Mouse (Mus musculus): ENCODE measurements around the gene Olfr457. TPM values are rescaled to one million over a fixed set of nuclear protein-coding genes. Genes with fewer than 3 reads are reported as not detected.

The Olfr457 gene
- polyA plus RNA-seq, 1 experiment from 2014 or later: not detected

GRCm38 (mm10) chr6:42447381-42447780, 28.8 kb downstream of the Olfr457 start:
- ATAC-seq (ENCODE audit: low read depth): no peak
- no peaks in the 10 kb centered on the region for H3K4me1 ChIP-seq (ENCODE audit: control insufficient read depth, low read depth, low read length)
- no peaks in the 10 kb centered on the region for H3K27me3 ChIP-seq (ENCODE audit: control insufficient read depth, insufficient read depth, low read depth, low read length)
- no peak overlapping the region for H3K27ac ChIP-seq (ENCODE audit: low read length)
- 37% methylated on average over 2 of the region's 2 CpGs for WGBS (ENCODE audit: insufficient replicate concordance)
- H3K36me3 ChIP-seq (ENCODE audit: control insufficient read depth, insufficient read depth): no peaks in the 10 kb centered on the region
- H3K4me2 ChIP-seq (ENCODE audit: low read depth, low read length): no peak overlapping the region
- no peak overlapping the region for H3K4me3 ChIP-seq (ENCODE audit: low read depth, low read length)
- no peaks in the 10 kb centered on the region for H3K9me3 ChIP-seq (replicated peaks; ENCODE audit: control insufficient read depth, low read length)
- no peak overlapping the region for H3K9ac ChIP-seq (ENCODE audit: low read depth, low read length)

GRCm38 (mm10) chr6:42444491-42444890, 31.6 kb downstream of the Olfr457 start:
- no peak for ATAC-seq (ENCODE audit: low read depth)
- Histone ChIP-seq H3K27me3 (ENCODE audit: control insufficient read depth, insufficient read depth, low read depth, low read length) (no peaks in the 10 kb centered on the region), H3K4me2 (ENCODE audit: low read depth, low read length) (no peak overlapping the region), H3K9ac (ENCODE audit: low read depth, low read length) (no peak overlapping the region), H3K9me3 (replicated peaks; ENCODE audit: control insufficient read depth, low read length) (no peaks in the 10 kb centered on the region), H3K4me3 (ENCODE audit: low read depth, low read length) (no peak overlapping the region), H3K27ac (ENCODE audit: low read length) (no peak overlapping the region), H3K36me3 (ENCODE audit: control insufficient read depth, insufficient read depth) (no peaks in the 10 kb centered on the region), H3K4me1 (ENCODE audit: control insufficient read depth, low read depth, low read length) (no peaks in the 10 kb centered on the region)
- WGBS (ENCODE audit: insufficient replicate concordance): 60% methylated on average over 2 of the region's 2 CpGs

- no peaks in the 10 kb centered on the region for H3K9me3 ChIP-seq (replicated peaks; ENCODE audit: control insufficient read depth, low read length)
- ATAC-seq (ENCODE audit: low read depth): no peak
- 39% methylated on average over 2 of the region's 2 CpGs for WGBS (ENCODE audit: insufficient replicate concordance)
Measured at GRCm38 (mm10) chr6:42441395-42441794, 34.7 kb downstream of the Olfr457 start.

DNA sequence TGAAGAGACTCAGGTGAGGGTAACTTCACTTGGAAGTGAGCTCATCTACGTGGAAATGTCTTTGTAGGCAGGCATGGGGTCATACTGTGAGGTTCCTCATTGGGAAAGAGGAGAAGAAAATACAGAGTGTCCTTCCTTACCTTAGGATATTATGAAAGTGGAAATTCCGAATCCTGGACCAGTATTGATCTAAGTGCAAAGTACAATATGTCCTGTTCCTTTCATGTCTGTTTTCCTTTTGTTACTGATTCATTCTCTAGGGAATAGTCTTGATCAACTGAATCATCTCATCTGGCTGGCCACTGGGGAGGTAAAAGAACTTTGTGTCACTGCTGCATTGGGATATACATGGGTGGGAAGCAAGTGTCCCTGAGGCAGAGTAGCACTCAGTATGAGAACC, 40.6 kb downstream of the Olfr457 start:
- Histone ChIP-seq H3K4me3 (ENCODE audit: low read depth, low read length) (no peak overlapping the region), H3K9ac (ENCODE audit: low read depth, low read length) (no peak overlapping the region), H3K27me3 (ENCODE audit: control insufficient read depth, insufficient read depth, low read depth, low read length) (no peaks in the 10 kb centered on the region), H3K27ac (ENCODE audit: low read length) (no peak overlapping the region), H3K36me3 (ENCODE audit: control insufficient read depth, insufficient read depth) (no peaks in the 10 kb centered on the region), H3K4me1 (ENCODE audit: control insufficient read depth, low read depth, low read length) (no peaks in the 10 kb centered on the region), H3K4me2 (ENCODE audit: low read depth, low read length) (no peak overlapping the region), H3K9me3 (replicated peaks; ENCODE audit: control insufficient read depth, low read length) (no peaks in the 10 kb centered on the region)
- ATAC-seq (ENCODE audit: low read depth): no peak
- 41% methylated on average over 2 of the region's 2 CpGs for WGBS (ENCODE audit: insufficient replicate concordance)

More at GRCm38 (mm10) chr6:42441395-42441794, 34.7 kb downstream of the Olfr457 start:
- Histone ChIP-seq H3K27ac (ENCODE audit: low read length) (no peak overlapping the region), H3K4me3 (ENCODE audit: low read depth, low read length) (no peak overlapping the region), H3K9ac (ENCODE audit: low read depth, low read length) (no peak overlapping the region), H3K4me1 (ENCODE audit: control insufficient read depth, low read depth, low read length) (no peaks in the 10 kb centered on the region), H3K36me3 (ENCODE audit: control insufficient read depth, insufficient read depth) (no peaks in the 10 kb centered on the region), H3K4me2 (ENCODE audit: low read depth, low read length) (no peak overlapping the region), H3K27me3 (ENCODE audit: control insufficient read depth, insufficient read depth, low read depth, low read length) (no peaks in the 10 kb centered on the region)

DNA sequence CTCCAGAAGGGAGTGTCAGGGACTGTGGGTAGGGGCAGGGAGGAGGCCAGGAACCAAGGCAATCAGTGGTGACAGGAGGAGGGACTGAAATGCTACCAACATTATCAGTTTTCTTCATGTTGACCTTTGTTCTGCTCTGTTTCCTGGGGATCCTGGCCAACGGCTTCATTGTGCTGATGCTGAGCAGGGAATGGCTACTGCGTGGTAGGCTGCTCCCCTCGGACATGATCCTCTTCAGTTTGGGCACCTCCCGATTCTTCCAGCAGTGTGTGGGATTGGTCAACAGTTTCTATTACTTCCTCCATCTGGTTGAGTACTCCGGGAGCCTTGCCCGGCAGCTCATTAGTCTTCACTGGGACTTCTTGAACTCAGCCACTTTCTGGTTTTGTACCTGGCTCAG, 41.7 kb downstream of the Olfr457 start, which contains the start of gene Tas2r126:
Gene Tas2r126 (plus strand): TSS at position 90 of the 400 bp plus-strand sequence.
- H3K4me2 ChIP-seq (ENCODE audit: low read depth, low read length): no peak within 1 kb of the TSS
- no peak within 1 kb of the TSS for H3K27ac ChIP-seq (ENCODE audit: low read length)
- no peaks in the 10 kb centered on the region for H3K9me3 ChIP-seq (replicated peaks; ENCODE audit: control insufficient read depth, low read length)
- H3K9ac ChIP-seq (ENCODE audit: low read depth, low read length): no peak within 1 kb of the TSS
- H3K27me3 ChIP-seq (ENCODE audit: control insufficient read depth, insufficient read depth, low read depth, low read length): no peaks in the 10 kb centered on the region
- no peaks in the 10 kb centered on the region for H3K4me1 ChIP-seq (ENCODE audit: control insufficient read depth, low read depth, low read length)
- WGBS (ENCODE audit: insufficient replicate concordance): 46% methylated on average over 6 of the region's 6 CpGs
- no peak for ATAC-seq (ENCODE audit: low read depth)
- H3K4me3 ChIP-seq (ENCODE audit: low read depth, low read length): no peak within 1 kb of the TSS
- no peaks in the 10 kb centered on the region for H3K36me3 ChIP-seq (ENCODE audit: control insufficient read depth, insufficient read depth)

GRCm38 (mm10) chr6:42433554-42433953, 42.6 kb downstream of the Olfr457 start:
- Histone ChIP-seq H3K9ac (ENCODE audit: low read depth, low read length) (no peak overlapping the region), H3K4me3 (ENCODE audit: low read depth, low read length) (no peak overlapping the region)
- no peak for ATAC-seq (ENCODE audit: low read depth)

DNA sequence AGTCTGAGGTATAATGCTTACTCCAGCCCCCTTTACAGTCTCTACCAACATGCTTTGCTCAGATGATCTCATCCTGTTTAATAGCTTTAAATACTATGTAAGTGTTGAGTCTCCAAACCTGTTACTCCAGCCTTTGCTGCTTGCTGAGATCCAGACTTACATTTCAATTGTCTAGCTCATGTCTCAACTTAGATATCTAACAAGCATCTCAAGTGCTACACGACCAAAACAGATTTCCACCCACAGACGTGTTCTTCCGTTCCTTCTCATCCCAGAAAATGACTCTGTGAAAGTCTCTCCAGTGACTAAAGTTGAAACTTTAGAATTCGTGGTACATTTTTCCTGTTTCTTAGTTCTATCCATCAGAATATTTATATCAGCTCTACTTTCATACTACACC, 49.8 kb downstream of the Olfr457 start:
- no peak overlapping the region for H3K9ac ChIP-seq (ENCODE audit: low read depth, low read length)
- ATAC-seq (ENCODE audit: low read depth): no peak

More at GRCm38 (mm10) chr6:42433554-42433953, 42.6 kb downstream of the Olfr457 start:
- WGBS (ENCODE audit: insufficient replicate concordance): 35% methylated on average over 2 of the region's 2 CpGs
- no peak overlapping the region for H3K27ac ChIP-seq (ENCODE audit: low read length)
- H3K27me3 ChIP-seq (ENCODE audit: control insufficient read depth, insufficient read depth, low read depth, low read length): no peaks in the 10 kb centered on the region
- no peaks in the 10 kb centered on the region for H3K9me3 ChIP-seq (replicated peaks; ENCODE audit: control insufficient read depth, low read length)
- H3K4me2 ChIP-seq (ENCODE audit: low read depth, low read length): no peak overlapping the region
- H3K36me3 ChIP-seq (ENCODE audit: control insufficient read depth, insufficient read depth): no peaks in the 10 kb centered on the region
- H3K4me1 ChIP-seq (ENCODE audit: control insufficient read depth, low read depth, low read length): no peaks in the 10 kb centered on the region

DNA sequence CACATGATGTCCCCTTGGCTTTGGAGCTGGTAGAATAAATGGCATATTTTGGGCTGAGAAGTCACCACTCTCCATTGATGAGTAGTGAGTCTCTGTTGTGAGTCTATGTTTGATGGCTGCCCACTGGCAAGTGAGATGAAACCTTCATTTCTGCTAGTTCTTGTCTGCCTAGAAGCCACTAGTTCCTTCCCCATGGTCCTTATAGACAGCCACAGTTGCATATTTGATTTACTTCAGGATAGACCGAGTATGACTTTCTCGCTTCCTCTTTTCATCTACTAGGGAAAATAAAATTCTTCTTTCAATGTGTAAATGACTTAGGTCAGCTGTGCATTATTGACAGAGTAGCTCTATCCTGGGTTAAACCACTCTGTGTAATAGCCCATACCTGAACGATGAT, 51.7 kb downstream of the Olfr457 start:
- Histone ChIP-seq H3K9ac (ENCODE audit: low read depth, low read length) (no peak overlapping the region), H3K4me2 (ENCODE audit: low read depth, low read length) (no peak overlapping the region), H3K4me1 (ENCODE audit: control insufficient read depth, low read depth, low read length) (no peaks in the 10 kb centered on the region), H3K4me3 (ENCODE audit: low read depth, low read length) (no peak overlapping the region), H3K27ac (ENCODE audit: low read length) (no peak overlapping the region), H3K27me3 (ENCODE audit: control insufficient read depth, insufficient read depth, low read depth, low read length) (no peaks in the 10 kb centered on the region), H3K36me3 (ENCODE audit: control insufficient read depth, insufficient read depth) (no peaks in the 10 kb centered on the region), H3K9me3 (replicated peaks; ENCODE audit: control insufficient read depth, low read length) (no peaks in the 10 kb centered on the region)
- WGBS (ENCODE audit: insufficient replicate concordance): 43% methylated on average over 3 of the region's 3 CpGs
- no peak for ATAC-seq (ENCODE audit: low read depth)

More for the DNA sequence above, 49.8 kb downstream of the Olfr457 start:
- Histone ChIP-seq H3K4me2 (ENCODE audit: low read depth, low read length) (no peak overlapping the region), H3K27me3 (ENCODE audit: control insufficient read depth, insufficient read depth, low read depth, low read length) (no peaks in the 10 kb centered on the region), H3K4me3 (ENCODE audit: low read depth, low read length) (no peak overlapping the region), H3K36me3 (ENCODE audit: control insufficient read depth, insufficient read depth) (no peaks in the 10 kb centered on the region), H3K27ac (ENCODE audit: low read length) (no peak overlapping the region), H3K9me3 (replicated peaks; ENCODE audit: control insufficient read depth, low read length) (no peaks in the 10 kb centered on the region), H3K4me1 (ENCODE audit: control insufficient read depth, low read depth, low read length) (no peaks in the 10 kb centered on the region)
- WGBS (ENCODE audit: insufficient replicate concordance): 53% methylated on average over 4 of the region's 4 CpGs

- Histone ChIP-seq H3K36me3 (ENCODE audit: control insufficient read depth, insufficient read depth) (no peaks in the 10 kb centered on the region), H3K4me1 (ENCODE audit: control insufficient read depth, low read depth, low read length) (no peaks in the 10 kb centered on the region), H3K27me3 (ENCODE audit: control insufficient read depth, insufficient read depth, low read depth, low read length) (no peaks in the 10 kb centered on the region), H3K27ac (ENCODE audit: low read length) (no peak overlapping the region), H3K4me3 (ENCODE audit: low read depth, low read length) (no peak overlapping the region), H3K9ac (ENCODE audit: low read depth, low read length) (no peak overlapping the region), H3K4me2 (ENCODE audit: low read depth, low read length) (no peak overlapping the region), H3K9me3 (replicated peaks; ENCODE audit: control insufficient read depth, low read length) (no peaks in the 10 kb centered on the region)
- no peak for ATAC-seq (ENCODE audit: low read depth)
- WGBS (ENCODE audit: insufficient replicate concordance): 28% methylated on average over 2 of the region's 2 CpGs
Measured at GRCm38 (mm10) chr6:42421439-42421838, 54.7 kb downstream of the Olfr457 start.

Measured in liver, embryonic 16.5 days (tissue).